Mouse (Mus musculus) testis, postnatal 14 days (tissue): ENCODE data around the gene Lsamp.

ENCODE experiments used
- DNase-seq: peaks from one replicate; pipeline ENCODE4 v3.0.0; 2021; ENCODE audit warnings: low spot score

Gene Lsamp

DNA sequence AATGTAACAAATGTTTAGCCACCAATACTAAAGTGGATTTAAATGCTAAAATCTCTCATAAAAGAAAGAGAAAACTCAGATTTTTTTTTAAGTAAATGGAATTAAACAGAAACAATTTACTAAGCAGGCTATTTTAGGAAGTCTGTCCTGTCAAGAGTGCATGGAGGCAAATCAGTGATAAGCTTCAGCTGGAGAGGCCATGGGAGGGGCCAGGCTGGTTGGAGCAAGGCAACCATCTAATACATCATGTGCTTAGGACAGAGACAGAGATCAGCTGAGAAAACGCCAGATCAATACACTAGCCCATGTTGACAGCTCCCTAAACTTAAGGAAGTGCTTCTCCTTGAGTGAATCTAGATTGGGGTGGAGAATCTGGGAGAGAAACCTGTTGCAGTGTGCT lies 1793.4 kb downstream of the Lsamp start:
- DNase-seq, result no peak

DNA sequence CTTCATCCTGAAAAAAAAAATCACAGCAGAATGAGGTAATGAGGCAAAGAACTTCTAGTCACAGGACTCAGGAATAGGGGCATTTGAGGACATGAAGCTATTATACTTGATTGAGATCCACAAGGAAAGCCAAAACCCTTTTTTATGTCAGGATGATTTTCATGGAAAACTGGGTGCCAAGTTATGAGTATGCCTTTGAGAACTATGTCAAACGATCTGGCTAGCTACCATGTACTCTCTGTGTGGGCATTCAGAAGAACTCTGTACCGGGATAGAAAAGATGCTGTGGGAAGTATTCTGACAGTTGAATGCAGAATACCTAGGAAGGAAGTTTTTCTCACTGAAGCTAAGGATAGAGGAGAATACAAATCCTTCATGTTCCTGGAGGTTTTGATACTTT lies 1801.4 kb downstream of the Lsamp start:
- DNase-seq, result no peak

DNA sequence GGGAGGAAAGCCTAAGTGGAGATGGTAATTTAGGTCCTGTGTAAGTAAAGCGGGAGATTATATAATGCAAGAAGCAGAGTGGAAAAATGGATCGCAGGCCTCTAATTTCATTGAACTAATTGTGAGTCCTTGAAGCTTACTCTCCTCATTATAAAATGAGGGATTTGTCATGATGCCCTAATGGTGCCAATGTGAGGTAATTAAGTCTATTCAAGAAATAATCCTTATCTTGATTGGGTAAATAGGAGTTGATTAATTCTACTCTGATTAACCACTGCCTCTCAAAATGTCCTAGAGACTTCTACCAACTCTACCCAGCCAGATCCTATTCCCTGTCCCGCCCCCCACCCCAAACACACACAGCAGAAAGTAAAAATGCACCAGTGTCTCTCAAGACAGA lies 1802.5 kb downstream of the Lsamp start:
- no peak for DNase-seq

DNA sequence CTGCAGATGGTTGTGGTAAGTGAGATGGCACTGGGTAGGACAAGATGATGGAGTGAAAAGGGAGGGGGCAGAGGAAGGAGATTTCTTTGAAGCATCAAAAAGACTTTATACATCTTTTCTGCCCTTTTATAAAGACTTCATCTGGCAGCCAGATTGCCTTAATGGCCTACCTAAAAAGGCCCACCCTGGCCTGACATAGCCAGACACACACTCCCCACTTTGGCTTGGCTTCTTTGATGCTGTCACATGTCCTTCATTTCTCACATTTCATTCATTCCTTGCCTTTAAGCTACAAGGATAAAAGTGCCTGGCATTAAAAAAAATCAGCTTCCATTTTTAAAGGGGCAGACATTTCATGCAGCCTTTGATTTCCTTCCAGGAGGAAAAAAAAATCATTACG lies 1803.0 kb downstream of the Lsamp start:
- no peak for DNase-seq

DNA sequence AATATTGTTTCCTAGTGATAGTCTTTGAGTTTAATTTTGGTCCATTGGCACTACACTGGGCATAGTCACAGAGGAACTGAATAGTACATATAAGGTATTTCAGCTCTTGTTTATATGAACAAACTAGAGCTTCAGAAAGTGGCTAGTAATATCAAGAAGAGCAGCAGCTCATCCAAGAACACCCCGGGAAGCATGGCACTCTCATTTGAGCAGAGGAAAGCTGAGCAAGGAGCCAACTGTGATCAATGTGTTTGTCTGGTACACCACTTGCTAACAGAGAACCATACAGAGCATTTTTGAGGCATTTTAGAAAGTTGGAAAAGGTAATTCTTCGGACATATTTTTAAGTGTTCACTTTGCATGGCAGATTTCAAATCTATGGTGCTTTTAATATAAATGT lies 1805.9 kb downstream of the Lsamp start:
- no peak for DNase-seq

DNA sequence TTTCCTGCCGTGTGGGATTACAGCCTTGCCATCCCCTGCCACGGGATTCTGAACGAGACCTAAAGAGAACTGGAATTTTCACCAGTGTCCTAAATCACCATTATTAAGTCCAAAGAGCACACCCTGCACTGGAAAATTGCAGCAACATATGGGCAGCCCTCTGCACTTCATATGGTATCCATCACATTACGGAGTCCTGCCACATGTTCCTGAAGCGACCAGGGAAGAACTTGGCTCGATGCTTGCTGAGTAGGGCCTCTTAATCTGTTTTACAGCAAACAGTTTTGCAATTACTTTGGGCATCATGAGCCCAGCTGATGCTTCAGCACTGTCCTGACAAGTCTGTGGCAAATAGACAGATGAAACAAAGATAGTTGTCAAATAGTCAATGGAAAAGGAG lies 1836.2 kb downstream of the Lsamp start:
- no peak for DNase-seq

DNA sequence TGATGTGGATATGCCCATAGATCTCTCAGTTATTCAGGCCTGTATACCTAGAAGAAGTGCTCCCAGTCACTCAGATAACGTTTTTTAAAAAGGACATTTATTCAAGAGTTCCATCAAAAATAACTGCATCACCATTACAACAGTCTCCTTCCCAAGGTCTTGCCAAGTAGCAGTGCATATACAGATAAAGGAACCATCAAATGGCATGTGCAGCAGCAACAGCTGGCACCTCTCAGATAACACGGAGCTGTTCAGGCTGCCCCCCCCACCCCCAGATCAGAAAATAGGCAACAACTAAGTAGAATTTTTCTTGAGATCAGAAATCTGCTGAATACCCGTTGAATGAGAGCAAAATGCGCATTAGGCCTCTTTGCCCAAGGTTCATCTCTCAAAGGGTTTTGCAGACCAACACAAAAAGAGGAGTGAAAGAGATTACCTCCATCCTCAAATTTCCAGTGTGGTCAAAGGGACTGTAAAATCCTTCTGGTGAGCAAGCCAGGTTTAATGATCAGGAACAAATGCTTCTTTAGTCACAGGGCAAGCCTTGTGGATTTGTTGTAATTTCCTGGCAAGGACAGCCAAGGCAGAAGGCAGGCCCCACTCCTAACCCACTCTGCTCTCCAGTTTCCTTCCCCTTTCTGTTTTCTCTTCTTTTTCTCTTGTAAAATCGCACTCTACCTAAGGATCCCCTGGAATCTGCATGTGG lies 1842.9 kb downstream of the Lsamp start:
- no peak for DNase-seq

DNA sequence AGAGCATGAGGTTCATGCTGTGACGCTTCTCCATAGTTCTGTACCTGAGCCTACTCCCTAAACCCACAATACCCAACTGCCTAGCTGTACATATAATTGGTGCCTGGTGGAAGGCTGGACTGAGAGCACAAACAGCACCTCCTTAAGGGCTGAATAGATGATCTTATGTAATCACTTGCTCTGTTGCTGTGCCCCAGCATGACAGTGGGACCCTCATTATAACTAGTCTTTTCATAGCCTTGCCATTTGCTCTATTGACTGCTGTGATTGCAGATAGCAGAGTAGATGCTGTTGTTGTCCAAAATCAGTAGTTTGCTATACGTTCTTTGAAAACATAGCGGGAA lies 1843.4 kb downstream of the Lsamp start:
- no peak for DNase-seq

DNA sequence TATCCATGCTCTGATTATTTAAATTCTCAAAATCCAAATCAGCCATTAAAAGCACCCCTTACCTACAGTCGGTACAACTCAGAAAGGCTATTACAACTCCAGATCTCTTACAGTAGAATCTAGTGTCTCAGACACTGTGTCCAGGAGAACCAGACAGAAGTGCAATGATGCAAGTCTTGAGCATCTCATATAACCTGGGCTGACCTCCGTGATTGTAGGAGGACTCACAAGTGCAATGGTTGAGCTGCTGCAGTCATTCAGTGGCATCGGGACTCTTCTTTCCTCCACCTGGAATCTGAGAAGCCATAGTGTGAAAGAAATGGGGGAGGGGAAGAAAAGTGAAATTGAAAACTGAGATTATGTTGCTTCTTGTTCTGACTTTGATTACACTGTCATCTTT lies 1850.5 kb downstream of the Lsamp start:
- no peak for DNase-seq

DNA sequence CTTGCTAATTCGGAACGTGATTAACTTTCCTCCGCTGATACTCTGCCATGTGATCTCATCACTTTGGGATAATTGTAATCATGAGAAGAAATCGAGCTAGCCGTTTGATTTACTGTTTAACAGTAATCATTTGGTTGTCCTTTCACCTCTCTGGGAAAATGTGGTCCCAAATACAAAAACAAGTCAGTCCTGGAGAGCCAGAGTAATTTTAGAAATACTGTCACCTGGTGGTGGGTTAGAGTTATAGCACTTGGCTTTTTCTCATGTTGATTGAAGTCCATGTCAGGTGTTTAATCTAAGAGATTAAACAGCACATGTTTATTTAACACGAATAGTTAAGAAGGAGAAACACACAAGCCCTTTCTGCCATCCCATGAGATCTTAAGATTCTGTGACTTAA lies 1851.6 kb downstream of the Lsamp start:
- no peak for DNase-seq

DNA sequence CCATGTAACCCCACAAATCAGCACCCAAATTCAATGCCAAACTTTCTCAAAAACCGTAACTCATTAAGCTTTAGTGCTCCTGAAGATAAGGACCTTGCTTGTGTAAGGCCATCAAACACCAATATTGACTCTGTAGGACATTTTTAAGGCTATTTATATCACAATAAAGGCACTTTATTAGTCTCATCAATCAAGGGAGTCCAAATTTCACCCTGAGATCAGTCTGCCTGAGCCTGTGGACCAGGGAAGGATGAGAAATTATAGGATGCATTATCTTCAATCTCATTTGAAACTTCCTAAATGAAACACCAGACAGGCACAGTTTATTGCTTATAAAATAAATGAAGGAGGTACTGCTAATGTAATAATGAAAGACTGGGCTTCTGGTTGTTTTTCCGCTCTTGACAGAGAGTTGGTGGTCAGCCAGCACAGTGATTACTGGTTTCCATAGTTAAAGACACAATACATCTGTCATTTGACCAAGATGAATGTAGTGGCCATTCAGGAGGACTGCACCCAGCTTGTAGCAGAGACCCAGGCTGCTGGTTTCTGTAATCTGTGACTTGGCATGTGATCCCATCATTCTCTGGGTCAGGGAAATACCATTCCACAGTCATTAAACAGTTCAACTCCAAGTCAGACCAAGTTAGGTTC lies 1855.7 kb downstream of the Lsamp start:
- DNase-seq, result no peak

DNA sequence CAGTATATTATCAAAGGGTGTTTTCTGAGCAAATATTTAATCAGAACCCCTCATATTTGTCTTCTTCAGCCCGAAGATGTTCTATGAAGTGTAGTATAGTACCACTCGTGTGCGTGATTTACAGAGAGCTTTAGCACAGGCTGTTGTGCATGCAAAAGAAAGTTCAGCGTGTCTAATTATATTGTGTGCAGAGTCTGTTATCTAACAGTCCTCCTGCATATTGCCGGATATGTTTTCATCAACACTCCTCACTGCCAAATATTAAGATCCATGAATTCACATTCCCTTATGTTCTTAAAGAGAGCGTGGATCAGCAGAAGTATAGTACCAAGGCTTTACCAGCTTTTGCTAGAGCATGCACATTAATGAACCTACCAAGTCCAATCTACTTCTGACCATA lies 1862.7 kb downstream of the Lsamp start:
- no peak for DNase-seq

DNA sequence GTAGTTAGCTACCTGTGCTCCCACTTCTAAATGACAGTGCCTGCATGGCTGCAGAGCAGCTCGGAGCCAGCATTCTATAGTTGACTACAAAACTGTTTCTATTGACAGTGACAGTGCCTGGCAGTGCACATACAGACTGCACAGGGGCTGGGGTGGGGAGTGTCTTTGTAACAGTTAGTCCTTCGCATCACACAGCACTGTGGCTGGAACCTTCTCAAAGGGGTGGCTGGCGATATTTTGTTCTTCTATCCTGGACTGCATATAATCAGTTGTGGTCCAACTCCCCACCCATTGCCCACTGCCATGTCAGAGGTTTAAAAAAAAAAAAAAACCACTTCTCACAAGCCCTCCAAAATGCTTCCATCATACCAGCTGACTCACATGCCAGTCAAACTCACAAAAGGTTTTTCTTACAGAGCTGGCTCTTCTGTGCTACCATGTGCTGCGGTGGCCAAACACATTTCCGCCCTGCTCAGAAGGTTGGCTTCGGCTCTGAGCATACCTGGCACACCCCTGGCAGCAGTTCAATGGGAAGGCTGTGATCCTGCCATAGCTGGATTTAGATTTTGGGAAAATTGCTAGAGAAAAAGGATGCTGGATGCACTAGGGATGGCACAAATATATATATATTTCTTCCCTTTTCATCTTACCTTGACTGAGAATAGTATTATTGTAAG lies 1887.9 kb downstream of the Lsamp start:
- no peak for DNase-seq

DNA sequence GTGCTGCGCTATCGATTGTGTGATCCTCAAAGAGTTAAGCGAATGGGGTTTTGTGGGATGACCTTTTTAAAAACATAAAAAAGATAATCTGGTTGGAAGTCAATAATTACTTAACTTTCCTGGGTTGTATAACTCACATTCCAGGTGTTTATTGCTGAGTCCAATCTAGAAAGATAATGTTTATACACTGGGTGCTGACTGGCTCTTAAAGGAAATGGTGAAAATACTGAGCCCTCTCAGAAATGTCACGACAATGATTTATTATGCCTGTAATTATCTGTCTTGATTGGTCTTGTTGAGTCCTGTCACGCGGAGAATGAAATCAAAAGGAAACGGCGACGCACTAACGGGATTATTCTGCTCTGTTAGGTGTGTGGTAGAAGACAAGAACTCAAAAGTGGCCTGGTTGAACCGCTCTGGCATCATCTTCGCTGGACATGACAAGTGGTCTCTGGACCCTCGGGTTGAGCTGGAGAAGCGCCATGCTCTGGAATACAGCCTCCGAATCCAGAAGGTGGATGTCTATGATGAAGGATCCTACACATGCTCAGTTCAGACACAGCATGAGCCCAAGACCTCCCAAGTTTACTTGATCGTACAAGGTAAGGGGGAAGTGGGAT lies 1904.5 kb downstream of the Lsamp start:
- DNase-seq, result no peak

DNA sequence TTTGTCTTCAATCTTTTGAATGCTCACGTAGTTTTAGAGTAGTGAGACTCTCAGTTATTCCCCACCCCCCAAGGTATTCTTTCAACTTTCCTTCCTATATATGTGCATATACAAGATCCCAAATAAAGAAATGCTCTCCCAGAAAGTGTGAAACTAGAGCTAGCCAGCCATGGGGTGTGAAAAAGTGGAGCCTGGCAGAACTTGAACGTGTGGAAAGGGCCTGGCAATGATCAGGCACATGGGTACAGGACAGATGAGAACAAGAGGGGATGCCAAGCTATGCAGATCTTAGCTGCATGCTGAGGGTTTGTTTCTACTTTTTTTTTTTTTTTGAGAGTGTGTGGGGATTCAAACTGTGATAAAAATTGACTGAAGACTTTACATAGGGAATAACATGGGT lies 1916.6 kb downstream of the Lsamp start:
- DNase-seq, result no peak

DNA sequence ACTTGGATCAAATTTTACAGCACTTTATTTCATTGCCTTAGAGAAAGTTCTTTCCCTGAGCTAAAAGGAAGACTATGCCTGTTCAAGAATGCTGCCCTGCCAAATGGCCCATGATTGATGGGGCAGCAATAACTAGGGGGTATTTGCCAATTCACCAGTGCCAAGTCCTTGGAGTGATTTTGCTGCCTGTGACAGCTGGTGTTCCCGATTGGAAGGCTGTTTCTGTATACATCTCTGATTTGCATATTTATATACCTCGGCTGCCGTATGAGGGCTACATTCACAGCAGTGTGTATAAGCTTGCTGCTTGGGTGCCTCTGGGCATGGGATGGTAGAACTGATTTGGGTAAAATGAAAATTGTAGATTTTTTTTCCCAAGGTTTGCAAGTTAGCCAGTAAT lies 1919.5 kb downstream of the Lsamp start:
- no peak for DNase-seq

DNA sequence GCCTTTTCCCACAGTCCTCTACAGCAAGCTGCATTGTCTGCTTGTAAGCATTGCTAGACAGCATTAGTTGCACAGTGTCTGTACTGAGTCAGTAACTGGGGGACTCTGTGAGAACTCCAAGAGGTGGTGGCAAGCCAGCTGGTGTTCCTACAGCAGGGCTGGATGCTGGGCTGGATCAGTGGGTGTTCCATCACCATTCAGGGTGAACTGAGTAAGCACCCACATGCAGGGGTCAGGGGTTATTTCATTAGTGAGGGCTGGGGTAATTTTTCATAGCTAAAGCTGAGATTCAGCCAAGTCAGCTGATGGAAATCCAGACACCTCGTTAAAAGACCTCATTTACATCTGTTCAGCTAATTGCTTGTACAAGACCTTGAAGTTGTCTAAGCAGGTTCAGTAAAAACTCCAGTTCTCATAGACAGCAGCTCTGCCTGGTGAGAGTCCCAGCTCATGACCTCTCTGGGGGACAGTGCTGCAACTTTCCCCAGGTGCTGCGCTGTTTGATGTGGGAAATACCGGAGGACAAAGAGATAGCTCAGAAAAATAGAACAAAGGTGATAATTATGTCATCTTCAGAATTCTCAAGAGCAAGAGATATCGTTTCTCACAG lies 1928.5 kb downstream of the Lsamp start:
- no peak for DNase-seq

DNA sequence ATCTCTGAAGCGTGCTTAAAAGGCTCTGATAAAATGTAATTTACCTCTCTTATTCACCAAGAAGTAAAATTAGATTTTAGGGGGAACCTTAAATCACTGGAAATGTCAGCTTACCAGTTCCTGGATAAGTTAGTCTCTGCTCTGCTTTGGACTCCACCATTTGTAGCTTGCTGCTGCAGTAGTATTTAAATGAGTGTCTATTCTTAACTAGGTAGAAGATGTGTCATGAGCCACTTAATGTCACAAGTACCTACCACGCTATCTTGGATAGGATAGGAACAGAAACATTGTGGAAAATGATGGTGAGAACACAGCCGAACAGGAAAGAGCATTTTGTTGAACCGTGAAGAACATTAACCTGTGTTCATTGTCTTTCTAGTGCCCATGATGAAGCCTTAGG lies 1929.2 kb downstream of the Lsamp start:
- DNase-seq, result no peak

DNA sequence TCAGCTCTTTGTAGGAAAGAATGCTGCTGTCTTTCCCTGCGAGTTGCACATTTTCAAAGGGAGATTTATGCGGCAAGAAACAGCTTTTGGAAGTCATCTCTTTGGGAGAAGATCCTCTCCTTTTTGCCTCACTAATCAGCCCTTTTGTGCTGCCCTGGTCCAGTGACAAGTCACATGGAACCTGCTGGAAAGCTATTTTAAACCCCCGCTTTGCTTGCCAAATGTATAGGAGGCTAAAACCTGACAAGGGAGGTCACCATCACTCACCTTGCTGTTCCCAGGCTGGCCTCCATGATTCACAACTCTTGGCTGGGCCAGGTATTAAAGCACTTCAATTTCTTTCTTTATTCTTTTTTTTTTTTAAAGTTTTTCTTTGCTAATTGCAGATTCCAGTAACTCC lies 1932.2 kb downstream of the Lsamp start:
- DNase-seq, result no peak

DNA sequence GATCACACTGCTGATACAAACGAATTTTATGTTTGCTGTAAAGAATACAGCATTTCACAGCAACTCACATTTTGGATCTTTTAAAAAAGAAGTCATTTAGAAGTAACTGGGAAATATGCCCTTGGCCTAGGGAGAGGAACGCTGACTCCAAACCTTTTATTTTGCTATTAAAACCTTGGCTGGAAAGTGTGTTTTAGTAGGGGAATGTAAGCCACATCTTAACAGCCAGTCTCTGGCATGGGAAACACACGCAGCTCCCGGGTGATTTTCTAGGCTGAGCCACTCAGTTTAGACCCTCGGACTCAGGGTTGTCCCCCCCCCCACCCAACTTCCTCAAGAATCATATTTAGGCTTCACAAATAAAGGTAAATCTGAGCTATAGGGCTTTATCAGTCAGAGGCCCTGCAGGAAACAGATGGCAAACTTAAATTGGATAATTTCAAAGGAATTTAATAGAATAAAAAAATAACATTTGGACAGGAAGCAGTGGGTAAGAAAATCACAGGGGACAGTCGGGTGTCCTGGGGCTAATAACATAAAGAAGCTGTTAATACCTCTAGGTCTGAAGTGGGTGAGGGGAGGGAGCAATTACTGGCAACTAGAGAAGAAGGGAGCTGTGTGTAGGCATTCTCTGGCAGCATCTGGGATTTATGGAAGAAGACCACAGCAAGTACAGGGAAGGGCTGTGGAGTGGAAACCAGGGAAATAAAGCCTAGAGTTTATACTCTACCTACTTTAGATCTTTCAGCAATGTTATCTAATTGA lies 1933.1 kb downstream of the Lsamp start:
- no peak for DNase-seq

DNA sequence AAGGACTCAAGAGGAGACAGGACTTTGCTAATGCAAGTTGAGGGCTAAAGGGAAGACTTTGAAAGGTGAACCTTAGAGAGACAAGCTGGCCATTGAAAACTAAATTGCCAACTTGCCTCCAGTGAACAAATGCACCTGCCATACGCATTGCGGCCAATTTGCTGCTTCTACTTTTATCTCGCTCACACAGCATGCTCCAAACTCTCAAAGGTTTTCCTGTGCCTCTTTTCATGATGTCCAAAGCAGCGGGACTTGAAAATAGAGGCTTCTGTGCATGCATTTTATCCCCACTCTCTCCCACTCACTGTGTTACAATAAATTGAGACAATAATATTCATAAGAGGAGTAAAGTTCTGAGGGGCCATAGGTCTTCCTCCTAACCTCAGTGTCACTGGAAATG lies 1945.4 kb downstream of the Lsamp start:
- no peak for DNase-seq

DNA sequence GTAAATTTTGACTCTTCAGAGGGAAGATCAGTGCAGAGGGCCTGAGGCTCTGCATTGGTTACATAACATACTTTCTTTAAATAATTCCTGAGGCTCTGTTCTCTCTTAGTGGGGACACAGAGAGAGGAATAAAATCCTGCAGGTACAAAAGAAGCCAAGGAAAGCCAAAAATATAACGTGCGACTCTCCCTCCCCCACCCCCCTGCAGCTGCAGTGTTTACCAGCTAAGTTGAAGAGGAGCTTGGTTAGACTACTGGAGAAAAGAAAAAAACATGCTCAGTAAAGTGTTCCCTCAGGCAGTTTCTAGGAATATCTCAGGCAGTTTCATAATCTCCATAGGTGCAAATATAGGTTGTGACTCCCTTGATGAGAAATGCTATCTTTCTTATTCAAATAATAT lies 1951.5 kb downstream of the Lsamp start:
- DNase-seq, result no peak
